Mouse (Mus musculus) layer of hippocampus, adult 11-12 months (tissue): ENCODE measurements around the gene Stx19.
A peak's percentile ranks its signal among the peaks of the same experiment; 100 is the strongest.

Experiments
- DNase-seq: peaks from one replicate; pipeline ENCODE4 v3.0.0; 2022; ENCODE audit warnings: low spot score

Gene Stx19

GRCm38 (mm10) chr16:62814491-62814890 is at the start of gene Stx19:
TSS of gene Stx19 (plus strand) at chr16:62814676.
- DNase-seq = no peak

DNA sequence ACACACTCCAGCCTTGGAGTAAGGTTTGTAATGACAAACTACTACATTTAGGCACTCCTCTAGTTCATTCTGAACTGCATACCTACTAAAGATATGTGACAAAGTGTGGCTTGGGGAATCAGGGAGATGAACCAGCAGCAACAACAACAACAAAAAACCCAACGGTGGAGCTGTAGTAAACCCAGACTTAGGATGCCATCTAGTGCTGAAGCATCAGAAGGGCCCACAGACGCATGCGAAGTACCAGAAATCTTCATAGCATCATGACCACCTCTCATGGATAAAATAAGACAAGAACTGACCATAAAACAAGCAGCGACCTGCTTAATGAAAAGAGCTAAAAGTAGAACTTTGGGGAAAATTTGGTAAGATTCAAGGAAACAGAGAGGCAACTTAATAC is 41.0 kb upstream of the Stx19 start:
- no peak for DNase-seq

- DNase-seq = no peak
Measured at GRCm38 (mm10) chr16:62776034-62776433, 38.4 kb upstream of the Stx19 start.

DNA sequence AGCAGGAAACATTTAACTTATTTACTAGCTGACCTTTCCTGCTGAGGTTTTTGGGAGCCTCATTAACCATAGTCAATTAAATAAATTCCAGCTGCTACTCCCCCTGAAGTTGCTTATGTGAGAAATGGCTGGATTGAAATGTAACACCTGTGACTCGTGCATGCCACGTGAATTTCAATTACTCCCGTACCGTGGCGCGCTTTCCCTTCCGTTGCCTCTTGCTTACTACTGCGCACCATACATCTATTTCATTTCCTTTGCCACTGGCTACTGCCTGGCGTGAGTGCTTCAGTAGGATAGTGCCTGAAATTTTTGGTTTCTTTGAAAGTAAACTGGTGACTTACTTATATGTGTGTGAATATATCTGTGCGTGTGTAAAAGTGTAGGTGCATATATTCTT is 36.2 kb upstream of the Stx19 start:
- no peak for DNase-seq

DNA sequence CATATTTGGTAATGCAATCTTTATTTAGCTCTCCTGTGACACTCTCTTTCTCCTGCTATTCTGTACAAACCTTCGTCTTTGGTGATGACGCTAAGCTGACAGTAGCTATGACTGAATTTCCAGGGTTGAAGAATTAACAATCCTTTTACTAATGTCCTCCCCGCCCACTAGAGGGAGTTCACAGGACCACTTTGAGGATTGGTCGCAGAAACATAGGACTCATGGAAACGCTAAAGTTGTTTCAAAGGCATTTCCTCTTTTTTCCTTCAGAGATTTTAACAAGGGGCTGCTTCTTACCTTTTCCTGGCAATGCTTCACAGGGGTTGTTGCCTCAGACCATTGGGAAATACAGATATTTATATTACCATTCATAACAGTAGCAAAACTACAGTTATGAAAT is 32.2 kb upstream of the Stx19 start:
- no peak for DNase-seq

GRCm38 (mm10) chr16:62786621-62787331 is 27.7 kb upstream of the Stx19 start, which contains the start of gene Nsun3:
TSS of gene Nsun3 (minus strand) at chr16:62786818.
- peak; percentile 95 for DNase-seq

- no peak for DNase-seq
Measured at GRCm38 (mm10) chr16:62796608-62797007, 17.9 kb upstream of the Stx19 start.

DNA sequence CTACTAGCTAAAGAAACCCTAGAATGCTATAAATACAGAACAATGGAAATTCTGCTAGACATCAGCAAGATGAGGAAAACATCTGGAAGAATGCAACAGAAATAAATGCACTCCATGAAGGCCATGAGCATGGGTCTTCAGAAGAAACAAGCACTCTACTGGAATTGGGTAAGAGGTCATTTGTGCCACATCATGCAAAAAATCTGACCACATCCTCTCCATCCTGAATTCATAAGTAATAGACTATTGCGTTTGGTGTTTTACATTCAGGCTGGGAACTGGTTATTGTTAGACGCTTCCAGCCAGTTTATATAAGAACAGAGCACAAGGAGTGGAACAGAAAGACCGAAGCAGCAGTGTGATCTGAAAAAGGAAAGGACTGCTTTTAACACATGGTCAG is 15.7 kb upstream of the Stx19 start:
- no peak for DNase-seq

DNA sequence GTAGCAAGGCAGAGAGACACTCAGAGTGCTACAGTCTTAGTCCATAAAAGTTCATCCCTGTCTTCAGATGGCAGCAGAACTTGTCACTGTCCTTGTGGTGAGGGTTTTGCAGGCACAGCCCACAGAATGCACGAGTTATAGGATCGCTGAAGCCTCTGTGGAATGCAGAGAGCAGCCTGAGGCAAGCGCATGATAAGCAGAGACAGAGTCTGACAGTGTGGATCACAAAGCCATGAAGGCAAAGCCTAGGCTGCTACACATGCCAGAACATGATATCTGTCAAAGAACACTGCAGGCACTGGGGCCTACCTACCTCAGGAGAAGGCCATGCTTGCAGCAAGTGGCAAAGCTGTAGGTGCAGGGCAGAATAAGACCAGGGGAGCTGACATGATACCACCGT is 15.1 kb upstream of the Stx19 start:
- DNase-seq = no peak

DNA sequence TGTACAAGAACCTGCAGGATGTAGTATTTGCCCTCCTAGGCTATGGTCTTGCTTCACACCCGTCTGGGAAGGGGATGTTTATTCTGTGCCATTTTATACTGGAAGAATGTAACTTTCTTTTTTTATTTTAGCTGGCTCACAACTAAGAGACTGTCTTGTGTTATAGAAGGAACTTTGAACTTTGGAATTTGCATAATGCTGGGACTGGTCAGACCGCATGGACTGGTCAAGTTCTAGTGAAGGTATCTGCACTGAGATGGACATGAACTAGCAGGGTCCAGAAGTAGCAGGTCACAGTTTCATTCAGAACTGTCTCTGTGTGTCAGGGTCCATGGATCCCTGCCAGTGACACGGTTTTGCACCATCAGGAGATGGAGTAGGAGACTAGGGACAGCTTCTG is 14.6 kb upstream of the Stx19 start:
- DNase-seq = no peak

DNA sequence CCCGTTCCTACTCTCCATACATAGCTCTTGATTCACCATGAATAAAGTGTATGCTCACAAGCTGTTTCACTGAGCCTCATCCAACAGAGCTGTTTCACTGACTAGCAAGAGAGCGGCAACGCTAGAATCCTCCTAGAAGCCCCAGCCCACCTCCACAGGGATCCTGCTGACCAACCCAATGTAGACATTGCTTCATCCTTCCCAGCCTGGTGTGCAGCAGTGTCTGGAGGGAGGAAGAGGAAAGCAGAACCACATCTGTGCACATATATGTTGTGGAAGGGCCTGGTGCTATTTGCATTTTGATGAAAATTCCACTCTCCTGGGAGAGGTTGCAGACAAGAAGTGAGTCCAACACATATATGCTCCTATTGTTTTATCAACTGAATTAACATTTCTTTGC is 9.9 kb upstream of the Stx19 start:
- DNase-seq = no peak

DNA sequence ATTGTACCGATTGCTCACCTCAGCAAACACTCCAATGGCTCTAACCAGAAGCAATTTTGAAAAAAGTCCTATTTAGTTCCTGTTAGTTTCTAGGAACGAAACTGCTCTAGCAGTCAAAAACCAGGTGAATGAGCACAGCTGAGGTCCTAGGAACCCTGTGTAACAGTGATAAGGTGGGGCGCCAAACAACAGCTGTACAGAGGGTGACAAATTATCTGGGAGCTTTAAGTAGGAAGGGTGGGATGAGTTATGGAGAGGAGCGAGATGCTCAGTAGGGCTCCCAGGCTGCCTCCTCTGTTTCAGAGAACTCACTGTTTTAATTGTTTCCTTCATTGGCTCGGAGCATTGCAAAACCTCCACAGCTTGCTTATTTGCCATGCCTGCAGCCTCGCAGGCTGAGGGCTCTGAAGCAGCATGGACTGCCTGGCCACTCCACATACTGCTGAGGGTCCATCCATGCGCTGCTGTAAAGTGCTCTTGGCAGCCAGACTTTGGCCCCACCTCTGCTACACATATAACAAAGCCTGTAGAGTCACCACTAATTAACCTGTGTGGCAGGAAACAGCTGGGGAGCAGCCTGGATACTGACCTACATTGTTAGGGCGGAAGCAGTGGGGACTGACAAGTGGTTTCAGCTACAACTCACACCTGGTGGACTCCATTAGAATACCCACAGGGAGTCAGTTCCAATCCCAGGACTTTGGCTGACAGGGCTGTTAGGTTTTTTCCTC is 7.1 kb upstream of the Stx19 start:
- no peak for DNase-seq

DNA sequence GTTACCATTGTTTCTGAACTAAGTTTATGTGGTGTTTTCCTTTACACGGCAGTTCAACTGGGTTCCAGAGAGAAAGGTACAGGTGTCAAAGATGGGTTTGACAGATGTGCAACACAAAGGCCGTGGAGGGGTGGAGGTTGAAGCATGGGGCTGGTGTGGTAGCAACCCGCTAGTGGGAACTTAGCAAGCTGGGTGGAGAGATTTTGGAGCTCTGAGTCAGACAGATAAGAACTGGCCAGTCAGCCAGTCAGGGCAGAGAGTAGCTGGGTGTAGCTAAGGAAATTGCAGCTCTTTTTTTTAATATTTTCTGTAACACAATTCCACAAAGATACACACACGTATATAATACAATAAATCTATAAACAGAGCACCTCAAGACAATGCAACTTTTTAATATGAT is 3.6 kb upstream of the Stx19 start:
- DNase-seq = no peak

DNA sequence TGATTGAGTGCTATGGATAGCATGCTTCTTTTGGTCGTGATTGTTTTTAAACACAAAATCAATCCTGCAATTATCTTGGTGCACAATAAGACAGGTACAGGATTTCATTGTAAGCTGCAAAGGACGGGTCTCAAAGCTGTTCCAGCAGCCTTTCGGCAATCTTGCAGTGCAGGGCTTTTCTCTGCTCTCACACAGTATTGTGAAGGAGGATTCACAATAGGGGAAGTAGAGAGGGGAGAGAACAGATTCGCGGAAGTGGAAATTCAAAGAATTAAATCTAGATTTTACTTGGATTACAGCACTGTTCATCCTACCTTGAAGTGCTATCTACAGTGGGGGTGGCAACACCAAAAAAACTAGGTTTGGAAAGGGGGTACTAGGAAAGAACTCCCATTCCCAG is 686 bp upstream of the Stx19 start:
- no peak for DNase-seq

- no peak for DNase-seq
Measured at GRCm38 (mm10) chr16:62822472-62822871, 8.0 kb downstream of the Stx19 start.

GRCm38 (mm10) chr16:62826156-62827001 is 11.9 kb downstream of the Stx19 start:
- DNase-seq = peak; percentile 22

DNA sequence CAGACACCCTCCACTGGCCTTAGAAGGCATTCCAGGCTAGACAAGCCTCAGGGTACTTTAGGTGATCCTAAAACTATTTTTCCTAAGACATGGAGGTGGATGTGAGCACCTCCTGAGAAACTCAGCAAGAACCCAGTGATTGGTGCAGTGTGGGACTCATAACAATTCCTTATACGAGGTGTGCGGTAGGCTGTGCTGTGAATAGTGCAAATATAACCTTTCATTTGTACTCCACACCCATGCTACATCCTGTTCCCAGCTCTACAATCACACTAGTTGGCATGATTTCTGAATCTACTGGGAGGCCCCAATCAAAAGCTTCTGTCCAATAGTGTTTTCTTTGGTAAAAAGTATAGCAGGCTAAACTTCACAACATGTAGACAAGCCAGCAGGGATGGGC is 17.6 kb downstream of the Stx19 start:
- no peak for DNase-seq

GRCm38 (mm10) chr16:62832481-62832880 is 18.0 kb downstream of the Stx19 start:
- DNase-seq = peak; percentile 34

DNA sequence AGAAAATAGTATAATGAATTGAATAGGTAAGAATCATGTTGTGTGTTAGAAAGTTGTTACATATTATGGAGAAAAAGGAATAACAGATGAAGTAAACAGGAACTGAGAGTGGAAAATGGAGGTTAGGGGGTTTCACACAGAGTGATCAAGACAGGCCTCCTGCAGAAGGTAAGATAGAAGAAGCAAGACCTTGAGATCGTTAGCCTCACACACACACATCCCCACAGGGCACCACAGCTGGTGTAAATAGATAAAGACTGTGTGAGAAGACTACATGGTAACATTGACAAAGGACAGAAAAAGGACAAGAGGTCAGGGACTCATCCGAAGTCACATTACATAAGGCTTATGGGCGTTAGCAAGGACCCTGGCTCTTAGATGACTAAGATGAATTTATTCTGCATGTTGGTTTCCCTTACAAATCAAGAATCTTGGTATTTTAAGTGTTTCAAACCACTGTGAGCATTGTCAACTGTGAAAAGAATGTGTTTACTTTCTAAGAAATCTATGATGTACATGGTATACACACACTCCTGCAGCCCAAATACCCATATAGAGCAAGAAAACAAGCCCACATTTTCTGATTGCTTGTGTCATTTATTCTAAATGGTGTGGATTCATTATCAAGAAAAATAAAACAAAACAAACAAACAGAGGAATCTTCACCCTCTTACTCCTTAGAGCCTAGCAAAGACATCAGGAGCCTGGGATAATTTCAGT is 19.7 kb downstream of the Stx19 start:
- DNase-seq = no peak

DNA sequence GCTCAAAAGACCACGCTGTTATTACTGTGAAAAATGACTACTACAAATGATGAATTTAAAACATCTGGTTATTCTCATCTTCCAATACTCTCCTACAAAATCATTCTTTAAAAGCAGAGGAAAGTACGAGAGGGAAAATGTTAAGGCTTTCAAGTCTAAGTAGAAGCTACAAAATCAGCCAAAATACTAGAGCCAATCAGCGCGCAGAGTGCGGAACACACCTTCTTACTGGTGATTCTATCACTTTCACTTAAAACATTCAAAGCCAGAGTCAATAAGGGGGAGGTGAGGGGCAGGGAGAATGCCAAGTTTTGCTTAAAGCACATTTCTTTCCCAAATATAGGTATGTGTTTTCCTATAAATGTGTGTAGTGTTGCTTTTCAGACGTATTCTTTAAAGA is 30.9 kb downstream of the Stx19 start:
- DNase-seq = no peak

DNA sequence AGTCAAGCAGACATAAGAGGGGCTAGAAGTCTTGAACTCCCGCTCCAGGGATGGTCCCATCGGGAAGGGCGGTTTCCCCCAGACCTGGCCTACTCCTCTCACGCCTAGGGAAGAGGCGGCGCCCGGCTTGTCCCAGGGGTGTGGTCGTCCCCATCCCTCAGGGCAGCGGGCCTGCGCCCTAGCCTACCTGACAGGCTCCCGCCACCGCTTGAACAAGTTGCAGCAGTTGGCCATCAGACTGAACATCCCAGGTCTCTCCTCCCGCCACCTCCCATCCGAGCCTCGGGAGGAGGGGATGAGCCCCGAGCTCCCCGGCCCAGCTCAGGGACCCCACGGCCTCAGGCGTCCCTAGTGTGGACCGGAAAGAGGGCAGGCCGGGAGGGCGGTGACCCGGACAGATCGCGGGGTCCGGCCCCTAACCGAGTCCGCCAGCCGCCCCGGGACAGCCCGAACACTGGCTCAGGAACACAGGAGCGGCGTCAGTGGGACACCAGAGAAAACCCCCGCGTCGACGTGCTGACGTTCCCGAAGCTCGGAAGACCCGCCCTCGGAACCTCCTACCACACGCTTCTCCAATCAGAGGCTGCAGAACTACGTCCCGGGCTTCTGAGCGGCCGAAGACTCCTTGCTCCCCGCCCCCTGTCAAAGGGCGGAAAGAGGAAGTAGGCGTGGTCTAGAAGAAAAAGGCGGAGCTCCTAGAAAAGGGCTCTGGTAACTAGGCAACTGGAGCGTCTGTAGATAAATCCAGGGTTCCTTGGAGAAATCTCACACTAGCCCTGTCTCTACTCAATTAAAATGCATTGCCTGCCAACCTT is 32.2 kb downstream of the Stx19 start, which contains the start of gene Arl13b:
TSS of gene Arl13b (minus strand) at position 543 of the 815 bp plus-strand sequence.
- peak; percentile 94 for DNase-seq
